Mouse (Mus musculus): Measurements from ENCODE around the gene Fgd6. TPM values are rescaled to one million over a fixed set of nuclear protein-coding genes. Genes with fewer than 3 reads are reported as not detected.

Fgd6 gene
- polyA plus RNA-seq, 1 experiment, result 5.3 TPM

DNA sequence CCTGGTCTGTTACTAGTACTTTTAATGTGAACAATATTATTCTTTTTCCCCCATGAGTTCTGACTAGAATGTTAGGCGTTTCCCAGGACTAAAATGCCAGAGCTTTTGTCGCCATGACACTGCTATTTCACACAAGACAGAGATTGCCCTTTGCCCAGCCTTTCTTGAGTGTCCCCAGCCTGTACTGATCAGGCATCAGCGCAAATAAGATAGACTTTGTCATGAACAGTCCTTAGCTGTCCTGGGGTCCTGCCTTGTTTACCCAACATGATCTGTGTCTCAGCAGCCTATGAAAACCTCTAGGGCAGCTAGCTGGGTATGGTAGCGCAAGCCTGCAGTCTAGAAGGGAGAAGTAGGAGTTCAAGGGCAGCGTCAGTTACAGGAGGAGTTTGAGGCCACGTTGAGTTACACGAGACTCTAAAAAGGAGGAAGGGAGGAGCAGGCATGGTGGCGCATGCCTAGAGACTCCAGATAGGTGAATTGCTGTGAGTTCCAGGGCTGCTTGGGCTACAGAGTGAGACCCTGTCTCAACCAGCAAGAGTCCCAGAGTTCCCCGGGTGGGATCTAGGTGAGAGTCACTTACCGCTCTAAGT, 103.2 kb downstream of the Fgd6 start:
- H3K9ac ChIP-seq (ENCODE audit: low read depth, poor library complexity, severe bottlenecking), result no peak overlapping the region
- TF ChIP-seq POLR2A (IDR thresholded peaks at IDR 0.05; ENCODE audit: insufficient read depth, low read length) (no peak), CTCF (IDR thresholded peaks at IDR 0.05; ENCODE audit: low read depth, low read length) (no peak), EP300 (IDR thresholded peaks at IDR 0.05; ENCODE audit: insufficient read depth, low read depth, low read length) (no peak)
- no peak overlapping the region for H3K4me3 ChIP-seq (ENCODE audit: low read depth, low read length)
- no peaks in the 10 kb centered on the region for H3K36me3 ChIP-seq (ENCODE audit: control insufficient read depth, insufficient read depth, low read length, poor library complexity, severe bottlenecking)
- no peak overlapping the region for H3K27ac ChIP-seq (ENCODE audit: insufficient read depth, low read length)
- no peaks in the 10 kb centered on the region for H3K4me1 ChIP-seq (ENCODE audit: control insufficient read depth, insufficient read depth, low read length)
- no peaks in the 10 kb centered on the region for H3K9me3 ChIP-seq (replicated peaks; ENCODE audit: control insufficient read depth, insufficient read depth, low read length, poor library complexity, severe bottlenecking)
- H3K27me3 ChIP-seq (ENCODE audit: control insufficient read depth, insufficient read depth, low read length, poor library complexity, severe bottlenecking), result no peaks in the 10 kb centered on the region

DNA sequence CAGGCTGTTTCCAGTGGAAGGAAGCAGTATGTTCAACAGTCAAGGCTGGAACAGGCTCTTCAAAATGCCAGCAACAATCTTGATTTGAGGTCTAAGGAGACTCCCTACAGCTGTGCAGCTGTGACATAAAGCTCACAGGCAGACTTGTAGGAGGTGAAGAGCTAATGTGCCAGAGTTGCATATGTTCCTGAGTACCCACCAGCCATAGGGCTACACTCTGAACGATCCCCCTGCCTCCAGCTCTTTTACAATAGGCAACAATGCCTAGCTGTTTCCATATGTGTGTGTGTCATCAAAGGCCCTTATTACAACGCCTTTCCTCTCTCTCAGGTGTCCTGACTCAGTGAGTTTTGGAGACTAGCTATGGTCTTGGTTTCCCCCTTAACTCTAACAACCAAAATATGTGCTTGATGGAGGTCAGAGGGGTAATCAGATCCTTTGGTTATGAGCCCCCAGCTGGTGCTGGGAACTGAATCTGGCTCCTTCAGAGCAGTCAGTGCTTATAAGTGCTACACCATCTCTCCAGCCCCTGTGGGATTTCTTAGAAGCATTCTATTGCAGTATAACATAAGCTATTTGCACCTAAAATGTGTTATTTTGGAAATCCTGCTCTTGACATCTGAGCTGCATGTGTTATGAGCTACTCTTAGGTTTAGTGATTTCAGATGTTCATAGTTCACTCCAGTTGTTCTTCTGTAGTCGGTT, 104.6 kb downstream of the Fgd6 start:
- H3K27me3 ChIP-seq (ENCODE audit: control insufficient read depth, insufficient read depth, low read length, poor library complexity, severe bottlenecking), result no peaks in the 10 kb centered on the region
- H3K9me3 ChIP-seq (replicated peaks; ENCODE audit: control insufficient read depth, insufficient read depth, low read length, poor library complexity, severe bottlenecking), result no peaks in the 10 kb centered on the region
- no peak for TF ChIP-seq CTCF (IDR thresholded peaks at IDR 0.05; ENCODE audit: low read depth, low read length)
- no peak for TF ChIP-seq EP300 (IDR thresholded peaks at IDR 0.05; ENCODE audit: insufficient read depth, low read depth, low read length)
- no peak for TF ChIP-seq POLR2A (IDR thresholded peaks at IDR 0.05; ENCODE audit: insufficient read depth, low read length)
- H3K27ac ChIP-seq (ENCODE audit: insufficient read depth, low read length), result no peak overlapping the region
- H3K9ac ChIP-seq (ENCODE audit: low read depth, poor library complexity, severe bottlenecking), result no peak overlapping the region
- H3K36me3 ChIP-seq (ENCODE audit: control insufficient read depth, insufficient read depth, low read length, poor library complexity, severe bottlenecking), result no peaks in the 10 kb centered on the region
- H3K4me3 ChIP-seq (ENCODE audit: low read depth, low read length), result no peak overlapping the region
- H3K4me1 ChIP-seq (ENCODE audit: control insufficient read depth, insufficient read depth, low read length), result no peaks in the 10 kb centered on the region

DNA sequence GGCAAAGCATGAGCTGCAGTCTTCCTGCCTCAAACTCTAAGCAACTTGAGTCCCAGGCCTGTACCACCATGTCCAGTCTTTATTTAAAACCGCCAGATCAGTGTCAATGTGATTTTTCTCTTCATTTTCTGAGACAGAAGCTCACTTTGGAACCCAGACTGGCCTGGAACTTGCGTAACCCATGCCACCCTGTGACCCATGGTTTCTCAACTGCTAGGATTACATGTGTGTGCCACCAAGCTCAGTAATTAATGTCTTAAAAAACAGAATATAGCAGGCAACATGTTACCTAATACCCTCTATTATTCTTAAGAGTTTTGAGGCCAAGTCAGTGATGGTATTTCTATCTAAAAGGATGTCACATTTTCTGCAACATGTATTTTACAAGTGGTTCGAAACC, 106.6 kb downstream of the Fgd6 start:
- TF ChIP-seq POLR2A (IDR thresholded peaks at IDR 0.05; ENCODE audit: insufficient read depth, low read length) (no peak), EP300 (IDR thresholded peaks at IDR 0.05; ENCODE audit: insufficient read depth, low read depth, low read length) (no peak), CTCF (IDR thresholded peaks at IDR 0.05; ENCODE audit: low read depth, low read length) (no peak)
- H3K27ac ChIP-seq (ENCODE audit: insufficient read depth, low read length), result no peak overlapping the region
- no peaks in the 10 kb centered on the region for H3K27me3 ChIP-seq (ENCODE audit: control insufficient read depth, insufficient read depth, low read length, poor library complexity, severe bottlenecking)
- H3K36me3 ChIP-seq (ENCODE audit: control insufficient read depth, insufficient read depth, low read length, poor library complexity, severe bottlenecking), result no peaks in the 10 kb centered on the region
- H3K4me3 ChIP-seq (ENCODE audit: low read depth, low read length), result no peak overlapping the region
- no peaks in the 10 kb centered on the region for H3K4me1 ChIP-seq (ENCODE audit: control insufficient read depth, insufficient read depth, low read length)
- no peaks in the 10 kb centered on the region for H3K9me3 ChIP-seq (replicated peaks; ENCODE audit: control insufficient read depth, insufficient read depth, low read length, poor library complexity, severe bottlenecking)
- no peak overlapping the region for H3K9ac ChIP-seq (ENCODE audit: low read depth, poor library complexity, severe bottlenecking)

DNA sequence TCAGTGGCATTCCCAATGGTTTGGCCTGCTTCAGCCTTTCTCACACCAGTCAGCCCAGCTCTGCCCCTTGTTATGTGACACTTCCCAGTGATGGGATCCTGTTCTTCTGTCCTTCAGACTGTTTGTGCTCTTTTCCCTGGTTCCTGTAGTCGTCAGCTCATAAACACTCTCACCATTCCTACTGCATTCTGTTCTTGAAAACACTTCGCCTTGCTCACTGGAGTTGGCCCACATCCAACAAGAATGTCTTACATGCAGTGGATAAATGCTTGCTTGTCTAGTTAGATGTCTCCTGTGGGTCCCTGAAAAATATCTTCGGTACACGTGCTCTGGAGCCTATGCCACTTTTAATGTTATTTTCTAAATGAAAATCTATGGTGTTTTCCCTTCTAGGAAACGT, 108.8 kb downstream of the Fgd6 start:
- H3K27ac ChIP-seq (ENCODE audit: insufficient read depth, low read length), result no peak overlapping the region
- H3K9ac ChIP-seq (ENCODE audit: low read depth, poor library complexity, severe bottlenecking), result no peak overlapping the region
- H3K4me1 ChIP-seq (ENCODE audit: control insufficient read depth, insufficient read depth, low read length), result no peaks in the 10 kb centered on the region
- H3K4me3 ChIP-seq (ENCODE audit: low read depth, low read length), result no peak overlapping the region
- H3K36me3 ChIP-seq (ENCODE audit: control insufficient read depth, insufficient read depth, low read length, poor library complexity, severe bottlenecking), result no peaks in the 10 kb centered on the region
- no peaks in the 10 kb centered on the region for H3K27me3 ChIP-seq (ENCODE audit: control insufficient read depth, insufficient read depth, low read length, poor library complexity, severe bottlenecking)
- TF ChIP-seq POLR2A (IDR thresholded peaks at IDR 0.05; ENCODE audit: insufficient read depth, low read length), result no peak
- no peak for TF ChIP-seq CTCF (IDR thresholded peaks at IDR 0.05; ENCODE audit: low read depth, low read length)
- TF ChIP-seq EP300 (IDR thresholded peaks at IDR 0.05; ENCODE audit: insufficient read depth, low read depth, low read length), result no peak
- no peaks in the 10 kb centered on the region for H3K9me3 ChIP-seq (replicated peaks; ENCODE audit: control insufficient read depth, insufficient read depth, low read length, poor library complexity, severe bottlenecking)

DNA sequence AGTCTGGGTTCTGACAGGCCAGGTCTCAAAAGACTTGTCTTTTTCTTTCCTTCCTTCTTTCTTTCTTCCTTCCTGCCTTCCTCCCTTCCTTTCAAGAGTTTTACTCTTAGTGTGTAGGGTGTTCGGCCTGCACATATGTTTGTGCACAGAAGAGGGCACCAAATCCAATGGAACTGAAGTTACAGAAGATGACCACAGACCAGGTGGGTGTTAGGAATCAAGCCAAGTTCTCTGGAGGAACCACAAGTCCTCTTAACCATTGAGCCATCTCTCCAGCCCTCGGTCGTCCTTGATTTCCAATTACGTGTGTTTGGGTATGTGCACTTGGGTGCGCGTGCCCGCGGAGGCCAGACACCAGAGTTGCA, 111.6 kb downstream of the Fgd6 start:
- no peak overlapping the region for H3K27ac ChIP-seq (ENCODE audit: insufficient read depth, low read length)
- H3K9ac ChIP-seq (ENCODE audit: low read depth, poor library complexity, severe bottlenecking), result peak overlapping the region; percentile 86
- H3K4me3 ChIP-seq (ENCODE audit: low read depth, low read length), result peak overlapping the region; percentile 77
- no peaks in the 10 kb centered on the region for H3K27me3 ChIP-seq (ENCODE audit: control insufficient read depth, insufficient read depth, low read length, poor library complexity, severe bottlenecking)
- no peaks in the 10 kb centered on the region for H3K36me3 ChIP-seq (ENCODE audit: control insufficient read depth, insufficient read depth, low read length, poor library complexity, severe bottlenecking)
- H3K4me1 ChIP-seq (ENCODE audit: control insufficient read depth, insufficient read depth, low read length), result peaks cover 2% of the 10 kb centered on the region
- no peak for TF ChIP-seq CTCF (IDR thresholded peaks at IDR 0.05; ENCODE audit: low read depth, low read length)
- no peak for TF ChIP-seq POLR2A (IDR thresholded peaks at IDR 0.05; ENCODE audit: insufficient read depth, low read length)
- no peak for TF ChIP-seq EP300 (IDR thresholded peaks at IDR 0.05; ENCODE audit: insufficient read depth, low read depth, low read length)
- H3K9me3 ChIP-seq (replicated peaks; ENCODE audit: control insufficient read depth, insufficient read depth, low read length, poor library complexity, severe bottlenecking), result no peaks in the 10 kb centered on the region

DNA sequence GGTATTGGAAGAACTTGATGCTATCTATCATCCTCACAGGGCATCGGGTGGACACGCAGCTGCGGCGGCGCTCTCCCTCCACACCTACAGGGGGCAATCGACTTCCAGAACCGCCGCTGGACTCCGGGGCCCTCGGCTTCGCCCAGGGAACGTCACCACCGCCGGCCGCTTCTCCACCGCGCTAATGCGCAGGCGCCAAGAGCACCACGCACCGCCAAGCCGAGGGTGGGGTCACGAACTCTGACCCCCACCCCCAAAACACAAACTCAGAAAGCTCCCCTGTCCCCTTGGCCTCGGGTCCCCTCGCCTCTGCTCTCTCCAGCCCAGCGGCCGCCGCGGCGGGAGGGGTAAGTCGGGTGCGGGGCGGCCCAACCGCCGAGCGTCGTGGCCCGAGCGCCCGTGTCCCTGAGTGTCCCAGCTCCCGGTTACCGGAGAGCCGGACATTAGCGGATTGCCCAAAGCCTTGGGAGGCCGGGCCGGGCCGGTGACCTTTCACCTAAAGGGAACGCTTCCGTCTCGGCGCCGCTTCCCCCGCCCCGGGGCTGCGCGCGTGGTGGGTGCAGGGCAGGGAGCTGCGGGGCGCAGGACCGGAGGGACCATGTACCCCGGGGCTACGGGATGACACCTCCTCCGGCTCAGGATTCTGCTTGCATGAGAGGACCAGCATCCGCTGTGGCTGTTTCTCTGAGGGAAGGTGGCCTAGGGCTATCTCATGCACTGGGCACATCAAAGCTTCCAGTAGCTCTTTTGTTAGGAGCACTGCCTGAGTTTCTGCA, 112.1 kb downstream of the Fgd6 start, which contains the start of gene Nr2c1:
Gene Nr2c1, plus strand, starts transcription at position 268 of the 776 bp plus-strand sequence.
- TF ChIP-seq EP300 (IDR thresholded peaks at IDR 0.05; ENCODE audit: insufficient read depth, low read depth, low read length) (no peak), CTCF (IDR thresholded peaks at IDR 0.05; ENCODE audit: low read depth, low read length) (peak; percentile 42)
- Histone ChIP-seq H3K4me1 (ENCODE audit: control insufficient read depth, insufficient read depth, low read length) (peaks cover 2% of the 10 kb centered on the region), H3K4me3 (ENCODE audit: low read depth, low read length) (peak within 1 kb of the TSS; percentile 77), H3K9ac (ENCODE audit: low read depth, poor library complexity, severe bottlenecking) (peak within 1 kb of the TSS; percentile 86), H3K36me3 (ENCODE audit: control insufficient read depth, insufficient read depth, low read length, poor library complexity, severe bottlenecking) (no peaks in the 10 kb centered on the region), H3K27me3 (ENCODE audit: control insufficient read depth, insufficient read depth, low read length, poor library complexity, severe bottlenecking) (no peaks in the 10 kb centered on the region), H3K9me3 (replicated peaks; ENCODE audit: control insufficient read depth, insufficient read depth, low read length, poor library complexity, severe bottlenecking) (no peaks in the 10 kb centered on the region), H3K27ac (ENCODE audit: insufficient read depth, low read length) (no peak within 1 kb of the TSS)

All from ES-Bruce4 (cell line).